ENCODE assay signal across 17 mouse cellular contexts in the genomic region with DNA sequence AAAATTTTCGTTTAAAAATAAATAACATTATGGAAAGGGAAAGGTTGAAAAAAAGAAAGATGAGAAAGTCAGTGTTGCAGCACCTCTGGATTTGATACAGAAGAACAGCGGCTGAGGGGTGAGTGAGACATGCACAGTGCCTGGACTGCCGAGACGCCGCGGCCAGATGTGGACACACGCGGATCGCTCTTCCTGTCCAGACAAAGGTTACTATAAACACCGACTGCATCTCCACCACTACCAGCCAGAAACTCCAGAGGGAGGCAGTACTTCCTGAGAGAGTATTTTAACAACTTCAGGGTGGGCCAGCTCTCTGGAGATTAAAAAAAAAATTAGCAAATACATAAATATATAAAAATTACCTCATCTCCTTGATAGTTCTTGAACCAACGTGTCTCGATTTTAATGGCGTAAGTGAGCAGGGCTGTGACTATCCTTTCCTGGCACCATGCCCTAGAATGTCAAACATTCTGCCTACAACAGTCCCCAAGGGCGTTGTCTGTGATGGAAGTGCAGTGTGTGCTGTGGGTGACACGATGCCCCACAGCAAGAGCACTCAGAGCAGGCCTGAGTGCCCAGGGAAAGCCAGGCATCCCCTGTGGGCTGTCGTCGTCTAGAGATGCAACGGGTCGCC. TPM values are rescaled to one million over a fixed set of nuclear protein-coding genes. Genes with fewer than 3 reads are reported as not detected.
DNase-seq lines count a peak whose midpoint lies in the region; ATAC-seq and TF ChIP-seq lines count a peak whose summit lies in the region.
"Had no signal": no experiment of that assay in that cellular context is flagged by ENCODE, and none has a peak within 500 bp of the region (broad histone marks: within the 10 kb centered on the region; RNA-seq: fewer than 3 reads in every experiment).

No protein-coding gene starts in this region.

- H3K36me3 ChIP-seq in heart, embryonic 14.5 days (ENCODE audit: control insufficient read depth, insufficient read depth, low read length): peaks cover 63% of the 10 kb centered on the region
- H3K36me3 ChIP-seq in lung, embryonic 14.5 days (ENCODE audit: insufficient read depth): peaks cover 59% of the 10 kb centered on the region
- peaks cover 32% of the 10 kb centered on the region for H3K36me3 ChIP-seq in kidney, embryonic 14.5 days (ENCODE audit: control insufficient read depth, insufficient read depth, low read length)
- H3K36me3 ChIP-seq in hindbrain, embryonic 10.5 days: peaks cover 74% of the 10 kb centered on the region

- no peak overlapping the region for H3K9ac ChIP-seq in heart, embryonic 14.5 days (ENCODE audit: low read length)
- no peak overlapping the region for H3K9ac ChIP-seq in lung, embryonic 14.5 days
- H3K9ac ChIP-seq in kidney, embryonic 14.5 days (ENCODE audit: low read depth, low read length): no peak overlapping the region
- H3K9ac ChIP-seq: forebrain, embryonic 12.5 days; hindbrain, embryonic 14.5 days; intestine, embryonic 15.5 days; liver, embryonic 13.5 days had no signal

- intact Hi-C loops in left cerebral cortex, adult 2 months (cut with DNase I): no loop called here
- intact Hi-C loops in left cerebral cortex, postnatal 4 days (cut with DNase I): no loop called here

- ATAC-seq in heart, embryonic 14.5 days (ENCODE audit: insufficient number of reproducible peaks, insufficient read depth, low FRiP score, low read depth): peak; percentile 62; the same call in 1 of the 2 replicates
- peak; percentile 72 for ATAC-seq in lung, embryonic 14.5 days (ENCODE audit: insufficient read depth)
- ATAC-seq in kidney, embryonic 14.5 days (ENCODE audit: low FRiP score, low TSS enrichment): no peak
- ATAC-seq: intestine, embryonic 15.5 days; midbrain, embryonic 16.5 days had no signal

- no peaks in the 10 kb centered on the region for H3K27me3 ChIP-seq in heart, embryonic 14.5 days (ENCODE audit: control insufficient read depth, insufficient read depth, low read length)
- no peaks in the 10 kb centered on the region for H3K27me3 ChIP-seq in lung, embryonic 14.5 days (ENCODE audit: insufficient read depth, low read length)
- no peaks in the 10 kb centered on the region for H3K27me3 ChIP-seq in kidney, embryonic 14.5 days (ENCODE audit: control insufficient read depth, insufficient read depth, low read length)
- H3K27me3 ChIP-seq in hindbrain, embryonic 10.5 days (ENCODE audit: insufficient read depth, poor library complexity, severe bottlenecking): no peaks in the 10 kb centered on the region
- H3K27me3 ChIP-seq: forebrain, embryonic 12.5 days; intestine, embryonic 15.5 days; liver, embryonic 13.5 days had no signal

- H3K27ac ChIP-seq in heart, embryonic 14.5 days (replicated peaks in 1 of 2; ENCODE audit: control insufficient read depth in 1 of 2, insufficient read depth in 1 of 2, low read depth in 2 of 2, low read length in 2 of 2): peak overlapping the region; percentile 46 to 58; a peak in 3 of 4 replicates
- H3K27ac ChIP-seq in left cerebral cortex, adult 2 months: no peak overlapping the region
- peak overlapping the region; percentile 56; the same call in 1 of the 2 replicates for H3K27ac ChIP-seq in lung, embryonic 14.5 days (ENCODE audit: low read depth)
- H3K27ac ChIP-seq in kidney, embryonic 14.5 days (ENCODE audit: low read depth, low read length): no peak overlapping the region
- no peak overlapping the region for H3K27ac ChIP-seq in hindbrain, embryonic 10.5 days
- H3K27ac ChIP-seq: forebrain, embryonic 12.5 days; hindbrain, embryonic 14.5 days; intestine, embryonic 15.5 days; liver, embryonic 13.5 days had no signal

- no peak for DNase-seq in heart, adult 9 months (ENCODE audit: low spot score in 2 of 2)
- DNase-seq in left cerebral cortex, adult 2 months (ENCODE audit: extremely low spot score in 1 of 2, low spot score in 2 of 2): no peak
- DNase-seq in left cerebral cortex, postnatal 4 days: no peak
- peak; percentile 76 for DNase-seq in lung, embryonic 14.5 days
- DNase-seq in lung, postnatal 25 days (ENCODE audit: low spot score): peak; percentile 51
- DNase-seq in hindbrain, embryonic 10.5 days (ENCODE audit: low spot score): no peak
- DNase-seq: cerebellum, postnatal 10 days; liver, embryonic 13.5 days; retina, postnatal 1 day; right cerebral cortex, postnatal 4 days; thymus, postnatal 4 days had no signal

- no peaks in the 10 kb centered on the region for H3K9me3 ChIP-seq in heart, embryonic 14.5 days (ENCODE audit: control insufficient read depth, low read length)
- no peaks in the 10 kb centered on the region for H3K9me3 ChIP-seq in lung, embryonic 14.5 days (ENCODE audit: low read depth, low read length)
- H3K9me3 ChIP-seq in kidney, embryonic 14.5 days (ENCODE audit: control insufficient read depth, low read length): no peaks in the 10 kb centered on the region
- H3K9me3 ChIP-seq in hindbrain, embryonic 10.5 days: no peaks in the 10 kb centered on the region
- H3K9me3 ChIP-seq: forebrain, embryonic 12.5 days; intestine, embryonic 15.5 days; liver, embryonic 13.5 days had no signal

- TF ChIP-seq CTCF in left cerebral cortex, adult 2 months (IDR thresholded peaks at IDR 0.05): peak; percentile 2
- TF ChIP-seq CTCF in lung, embryonic 14.5 days (IDR thresholded peaks at IDR 0.05; ENCODE audit: low read depth): peak; percentile 43

- H3K4me1 ChIP-seq in heart, embryonic 14.5 days (ENCODE audit: control insufficient read depth in 2 of 2, insufficient read depth in 2 of 2, low read length in 2 of 2): peaks cover 10 to 12% of the 10 kb centered on the region in 2 experiments
- 0 out of 2 replicates have a peak, but pooled peaks cover under 1% of the 10 kb centered on the region for H3K4me1 ChIP-seq in lung, embryonic 14.5 days (ENCODE audit: insufficient read depth)
- no peaks in the 10 kb centered on the region for H3K4me1 ChIP-seq in kidney, embryonic 14.5 days (ENCODE audit: control insufficient read depth, insufficient read depth, low read length)
- H3K4me1 ChIP-seq in hindbrain, embryonic 10.5 days (replicated peaks): 0 out of 2 replicates have a peak, but pooled peaks cover 3% of the 10 kb centered on the region
- H3K4me1 ChIP-seq: liver, embryonic 13.5 days had no signal

- WGBS in heart, embryonic 14.5 days: 51% methylated on average over 19 of the region's 19 CpGs
- WGBS in lung, embryonic 14.5 days: 40% methylated on average over 19 of the region's 19 CpGs
- 84% methylated on average over 19 of the region's 19 CpGs for WGBS in kidney, embryonic 14.5 days
- 78% methylated on average over 19 of the region's 19 CpGs for WGBS in hindbrain, embryonic 10.5 days

- H3K4me2 ChIP-seq in heart, embryonic 14.5 days (ENCODE audit: low read length): 0 out of 2 replicates have a peak overlapping the region, but pooled peaks have one; percentile 7
- H3K4me2 ChIP-seq in lung, embryonic 14.5 days: no peak overlapping the region
- H3K4me2 ChIP-seq in kidney, embryonic 14.5 days (replicated peaks; ENCODE audit: low read depth, low read length): no peak overlapping the region
- H3K4me2 ChIP-seq: forebrain, embryonic 12.5 days; hindbrain, embryonic 14.5 days; intestine, embryonic 15.5 days; liver, embryonic 13.5 days had no signal

- H3K4me3 ChIP-seq in heart, embryonic 14.5 days (ENCODE audit: control insufficient read depth in 1 of 2, insufficient read depth in 1 of 2, low read depth in 1 of 2, low read length in 2 of 2): no peak overlapping the region
- no peak overlapping the region for H3K4me3 ChIP-seq in left cerebral cortex, adult 2 months
- H3K4me3 ChIP-seq in lung, embryonic 14.5 days (ENCODE audit: low read depth, low read length): no peak overlapping the region
- H3K4me3 ChIP-seq in kidney, embryonic 14.5 days (ENCODE audit: low read length): no peak overlapping the region
- no peak overlapping the region for H3K4me3 ChIP-seq in hindbrain, embryonic 10.5 days
- H3K4me3 ChIP-seq: forebrain, embryonic 12.5 days; intestine, embryonic 15.5 days; liver, embryonic 13.5 days had no signal

RNA-seq across cellular contexts. Expression of gene Ext2, which starts 25.1 kb away (rescaled TPM):
- polyA plus RNA-seq in heart, embryonic 14.5 days (2014; fragmentation: Nextera tagmentation; extraction: Ambion mirVana): 70.8 and 73.1 TPM in 2 replicates
- 10 to 100 TPM; 50.6 to 57.4 TPM for total RNA-seq in left cerebral cortex, adult 2 months (2021)
- total RNA-seq in left cerebral cortex, postnatal 4 days (2021): 10 to 100 TPM; 66.8 to 68.4 TPM
- 138 and 140 TPM in 2 replicates for polyA plus RNA-seq in lung, embryonic 14.5 days (2014; fragmentation: Nextera tagmentation; extraction: Ambion mirVana)
- 67.9 and 111 TPM in 2 replicates for polyA plus RNA-seq in kidney, embryonic 14.5 days (2014; fragmentation: Nextera tagmentation; extraction: Ambion mirVana)
- 69.5 and 77.1 TPM in 2 replicates for polyA plus RNA-seq in hindbrain, embryonic 10.5 days (2016; fragmentation: Nextera tagmentation; extraction: Ambion mirVana)

RNA-seq across cellular contexts. Expression of gene Accs, which starts 52.5 kb away (rescaled TPM):
- polyA plus RNA-seq in heart, embryonic 14.5 days (2014; fragmentation: Nextera tagmentation; extraction: Ambion mirVana): 8.5 and 8.8 TPM in 2 replicates
- total RNA-seq in left cerebral cortex, adult 2 months (2021): 1 to 10 TPM; 2.0 to 3.4 TPM
- 1 to 10 TPM; 6.7 to 7.4 TPM for total RNA-seq in left cerebral cortex, postnatal 4 days (2021)
- 10.0 and 11.3 TPM in 2 replicates for polyA plus RNA-seq in lung, embryonic 14.5 days (2014; fragmentation: Nextera tagmentation; extraction: Ambion mirVana)
- polyA plus RNA-seq in kidney, embryonic 14.5 days (2014; fragmentation: Nextera tagmentation; extraction: Ambion mirVana): 7.3 and 10.8 TPM in 2 replicates
- 8.3 and 9.3 TPM in 2 replicates for polyA plus RNA-seq in hindbrain, embryonic 10.5 days (2016; fragmentation: Nextera tagmentation; extraction: Ambion mirVana)

Comparison
In these comparisons a context has a peak if more than half of its experiments do, and no peak if none do; other contexts are left out.
1. H3K27ac ChIP-seq: peak in heart, embryonic 14.5 days (2 of 2) and lung, embryonic 14.5 days (single experiment); none in left cerebral cortex, adult 2 months (single experiment), kidney, embryonic 14.5 days (single experiment) and hindbrain, embryonic 10.5 days (single experiment).
2. DNase-seq: peak in lung, embryonic 14.5 days (single experiment) and lung, postnatal 25 days (single experiment); none in heart, adult 9 months (0 of 2), left cerebral cortex, adult 2 months (0 of 2), left cerebral cortex, postnatal 4 days (single experiment) and hindbrain, embryonic 10.5 days (single experiment).